Mouse (Mus musculus): ENCODE measurements around the gene Mrpl58.

GRCm38 (mm10) chr11:115461846-115462242 is 58.3 kb downstream of the Mrpl58 start:
- TF ChIP-seq CTCF (conservative IDR thresholded peaks at IDR 0.05; ENCODE audit: low read length) (no peak), NANOG (IDR thresholded peaks at IDR 0.05; ENCODE audit: borderline replicate concordance, low read length) (no peak)

All from E14TG2a.4 (cell line).